In the genomic region with DNA sequence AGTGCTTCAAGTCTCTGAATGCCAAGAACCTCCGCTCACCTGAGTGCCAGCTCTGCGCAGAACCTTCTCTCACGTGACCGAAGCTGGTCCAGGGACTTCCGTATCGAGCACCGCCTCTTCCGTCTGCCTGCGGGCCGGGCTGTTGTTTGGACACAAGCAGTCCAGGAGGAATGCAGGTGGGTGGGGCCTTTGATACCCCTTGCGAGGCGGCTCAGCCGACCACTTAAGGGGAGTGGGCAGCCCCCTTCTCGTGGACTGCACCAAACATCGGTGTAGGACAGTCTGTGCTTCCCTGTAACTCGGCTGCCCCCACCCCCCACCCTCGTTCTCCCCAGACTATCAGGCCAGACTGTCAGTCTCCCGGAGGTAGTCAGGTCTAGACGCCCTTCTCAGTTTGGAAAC, we compare ENCODE assay signal across 8 mouse cellular contexts. TPM values are rescaled to one million over a fixed set of nuclear protein-coding genes. Genes with fewer than 3 reads are reported as not detected.
DNase-seq lines count a peak whose midpoint lies in the region; ATAC-seq and TF ChIP-seq lines count a peak whose summit lies in the region.

A gene (minus strand): TSS at position 100 of the 402 bp plus-strand sequence.

- peaks cover 4% of the 10 kb centered on the region for H3K4me1 ChIP-seq in cortical plate, adult 2 months (ENCODE audit: control insufficient read depth, insufficient read depth, low read length)
- H3K4me1 ChIP-seq in megakaryocyte, embryonic 14.5 days = peaks cover 36% of the 10 kb centered on the region

- peak; percentile 96 for ATAC-seq in activated CD4-positive, CD25-positive, alpha-beta regulatory T cell, adult 4 months

- H3K4me3 ChIP-seq in cortical plate, adult 2 months (ENCODE audit: insufficient read depth, low read length) = peak within 1 kb of the TSS; percentile 74
- peak within 1 kb of the TSS; percentile 99 for H3K4me3 ChIP-seq in megakaryocyte, embryonic 14.5 days (replicated peaks)

- peak; percentile 89 for TF ChIP-seq POLR2A in cortical plate, adult 2 months (IDR thresholded peaks at IDR 0.05; ENCODE audit: extremely low read depth, insufficient read depth, low read length)

- DNase-seq in gastrocnemius, adult 8-10 months (ENCODE audit: low spot score in 2 of 2) = peak; percentile 65 to 81
- peak; percentile 31 for DNase-seq in hindlimb bud, embryonic 11.5 days (ENCODE audit: extremely low spot score, low read depth, low spot score)
- DNase-seq in left cerebral cortex, adult 8-10 months (ENCODE audit: low spot score in 2 of 2) = peak; percentile 71 to 84
- peak; percentile 68 for DNase-seq in right cerebral cortex, postnatal 14 days
- peak; percentile 78 to 83 for DNase-seq in urinary bladder, postnatal 36 days (ENCODE audit: low spot score in 2 of 2)

- H3K27ac ChIP-seq in cortical plate, adult 2 months (ENCODE audit: insufficient read depth, low read length) = peak within 1 kb of the TSS; percentile 74

- no peaks in the 10 kb centered on the region for H3K9me3 ChIP-seq in megakaryocyte, embryonic 14.5 days

- H3K36me3 ChIP-seq in megakaryocyte, embryonic 14.5 days (replicated peaks; ENCODE audit: low read length) = peaks cover 59% of the 10 kb centered on the region

- no peak for TF ChIP-seq CTCF in cortical plate, adult 2 months (IDR thresholded peaks at IDR 0.05; ENCODE audit: extremely low read depth, insufficient read depth, low read length)

- H3K27me3 ChIP-seq in megakaryocyte, embryonic 14.5 days (replicated peaks) = no peaks in the 10 kb centered on the region

RNA-seq across cellular contexts. Expression of the gene that starts here (rescaled TPM):
- polyA plus RNA-seq in activated CD4-positive, CD25-positive, alpha-beta regulatory T cell, adult 4 months (2017; shearing (Covaris generic)) = 10 to 100 TPM; 44.0 to 44.5 TPM
- 96.7 and 102 TPM in 2 replicates for polyA plus RNA-seq in cortical plate, adult 2 months (2012; rRNA removed)
- 10 to 100 TPM; 19.2 to 26.8 (median 22.7) TPM for total RNA-seq in gastrocnemius, adult 8-10 months (2022)
- 10 to 100 TPM; 44.3 to 56.1 (median 49.9) TPM for total RNA-seq in left cerebral cortex, adult 8-10 months (2022)
- polyA plus RNA-seq in megakaryocyte, embryonic 14.5 days (2012; ENCODE audit: insufficient read depth, low replicate concordance) = 9.4 and 46.6 TPM in 2 replicates

Comparison
In these comparisons a context has a peak if more than half of its experiments do, and no peak if none do; other contexts are left out.
1. Peak in every context shown above with its lines: DNase-seq, ATAC-seq, H3K4me3 ChIP-seq and H3K27ac ChIP-seq.